Mouse (Mus musculus) midbrain, embryonic 13.5 days (tissue): Measurements from ENCODE around the gene Sestd1. TPM values are rescaled to one million over a fixed set of nuclear protein-coding genes. Genes with fewer than 3 reads are reported as not detected.

ENCODE experiments used
- ATAC-seq: fragments of 200-750 bp; cut with Nextera tagmentation; 2 replicates; pipeline ENCODE4 v1.8.0; 2017; ENCODE audit warnings: mild to moderate bottlenecking, moderate TSS enrichment, moderate library complexity
- H3K27ac ChIP-seq: fragments of 300-500 bp; sonication (generic); 2 replicates; pipeline ENCODE4 v1.5.1; 2015; ENCODE audit warnings: inconsistent platforms, mild to moderate bottlenecking, moderate library complexity
- H3K27me3 ChIP-seq: fragments of 300-500 bp; sonication (generic); 2 replicates; pipeline ENCODE4 v1.6.1; 2015; ENCODE audit warnings: mild to moderate bottlenecking, inconsistent platforms
- H3K36me3 ChIP-seq: fragments of 300-500 bp; sonication (generic); 2 replicates; pipeline ENCODE4 v1.6.1; 2015; ENCODE audit warnings: mild to moderate bottlenecking, inconsistent platforms
- H3K4me1 ChIP-seq: fragments of 300-500 bp; sonication (generic); replicated peaks from 2 replicates; pipeline ENCODE4 v1.6.1; 2015; ENCODE audit warnings: inconsistent platforms
- H3K4me2 ChIP-seq: fragments of 300-500 bp; sonication (generic); replicated peaks from 2 replicates; pipeline ENCODE4 v1.6.1; 2015; ENCODE audit warnings: moderate library complexity, mild to moderate bottlenecking, inconsistent platforms
- H3K4me3 ChIP-seq: fragments of 300-500 bp; sonication (generic); replicated peaks from 2 replicates; pipeline ENCODE4 v1.5.1; 2015; ENCODE audit warnings: mild to moderate bottlenecking, inconsistent platforms
- H3K9ac ChIP-seq: fragments of 300-500 bp; sonication (generic); replicated peaks from 2 replicates; pipeline ENCODE4 v1.6.1; 2015; ENCODE audit warnings: mild to moderate bottlenecking, inconsistent platforms
- H3K9me3 ChIP-seq: fragments of 300-500 bp; sonication (generic); 2 replicates; pipeline ENCODE4 v1.6.1; 2016; ENCODE audit warnings: mild to moderate bottlenecking, inconsistent platforms
- WGBS: fragments of 180-500 bp; shearing (Covaris S2); methylation state at CpG from one replicate; pipeline ENCODE4 v1.1.7; 2015; 5-methylcytosine and 5-hydroxymethylcytosine counted together
- polyA plus RNA-seq: library from polyadenylated mRNA; unstranded; fragments of >200 nt; fragmentation: Nextera tagmentation; extraction: Ambion mirVana; gene quantifications from 2 replicates; pipeline ENCODE4 v1.2.1, GENCODE M21; 2015

Gene Sestd1
- polyA plus RNA-seq, 1 experiment from 2014 or later: 28.2 TPM

DNA sequence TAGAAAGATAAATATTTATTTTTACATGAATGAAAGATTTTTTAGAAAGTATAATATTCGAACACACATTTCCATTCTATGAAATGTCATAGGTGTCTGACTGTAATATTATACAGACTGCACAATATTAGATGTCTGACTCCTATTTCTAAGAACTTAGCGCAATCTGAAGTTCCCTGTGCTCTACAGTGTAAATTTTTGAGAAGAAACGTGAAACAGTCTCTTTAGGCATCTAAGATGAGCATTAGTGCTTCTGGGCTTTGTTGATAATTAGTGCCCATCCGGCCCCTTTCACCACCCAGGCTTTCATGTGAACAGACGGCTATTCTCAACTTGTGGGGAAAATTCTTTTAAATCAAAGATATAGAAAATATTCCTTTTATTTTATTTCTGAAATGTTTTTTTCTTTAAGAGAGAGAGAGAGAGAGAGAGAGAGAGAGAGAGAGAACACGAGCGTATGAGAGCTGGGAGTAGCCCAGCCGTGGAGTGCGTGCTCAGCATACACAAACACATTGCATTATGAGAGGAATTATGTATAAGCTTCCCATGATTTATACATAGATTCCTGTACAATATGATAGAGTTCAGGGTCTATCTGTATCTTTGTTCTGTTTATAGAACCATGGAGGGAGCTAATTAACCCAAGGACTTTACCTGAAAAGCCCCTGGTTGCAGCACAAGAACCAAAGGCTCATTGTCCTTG lies 21.4 kb upstream of the Sestd1 start:
- Histone ChIP-seq H3K4me3 (no peak overlapping the region), H3K36me3 (no peaks in the 10 kb centered on the region), H3K4me2 (no peak overlapping the region), H3K9me3 (no peaks in the 10 kb centered on the region), H3K4me1 (peaks cover 5% of the 10 kb centered on the region; the same call in 1 of the 2 replicates), H3K27me3 (no peaks in the 10 kb centered on the region), H3K9ac (no peak overlapping the region), H3K27ac (peak overlapping the region; percentile 60; the same call in 1 of the 2 replicates)
- 56% methylated on average over 9 of the region's 9 CpGs for WGBS
- peak; percentile 93 for ATAC-seq

- Histone ChIP-seq H3K9me3 (no peaks in the 10 kb centered on the region), H3K27me3 (no peaks in the 10 kb centered on the region)
- WGBS: 72% methylated on average over 6 of the region's 6 CpGs
These were observed 9.3 kb upstream of the Sestd1 start for GRCm38 (mm10) chr2:77289701-77290100.

GRCm38 (mm10) chr2:77286755-77287154 lies 6.4 kb upstream of the Sestd1 start:
- WGBS: 66% methylated on average over 2 of the region's 2 CpGs
- H3K27me3 ChIP-seq: no peaks in the 10 kb centered on the region
- H3K9ac ChIP-seq: no peak overlapping the region
- H3K36me3 ChIP-seq: no peaks in the 10 kb centered on the region
- no peaks in the 10 kb centered on the region for H3K4me1 ChIP-seq
- no peak overlapping the region for H3K4me2 ChIP-seq
- H3K4me3 ChIP-seq: no peak overlapping the region
- no peak overlapping the region for H3K27ac ChIP-seq
- ATAC-seq: no peak
- no peaks in the 10 kb centered on the region for H3K9me3 ChIP-seq

More at GRCm38 (mm10) chr2:77289701-77290100, 9.3 kb upstream of the Sestd1 start:
- H3K4me2 ChIP-seq: no peak overlapping the region
- no peak overlapping the region for H3K9ac ChIP-seq
- no peak overlapping the region for H3K4me3 ChIP-seq
- no peaks in the 10 kb centered on the region for H3K4me1 ChIP-seq
- no peak overlapping the region for H3K27ac ChIP-seq
- H3K36me3 ChIP-seq: no peaks in the 10 kb centered on the region
- no peak for ATAC-seq

DNA sequence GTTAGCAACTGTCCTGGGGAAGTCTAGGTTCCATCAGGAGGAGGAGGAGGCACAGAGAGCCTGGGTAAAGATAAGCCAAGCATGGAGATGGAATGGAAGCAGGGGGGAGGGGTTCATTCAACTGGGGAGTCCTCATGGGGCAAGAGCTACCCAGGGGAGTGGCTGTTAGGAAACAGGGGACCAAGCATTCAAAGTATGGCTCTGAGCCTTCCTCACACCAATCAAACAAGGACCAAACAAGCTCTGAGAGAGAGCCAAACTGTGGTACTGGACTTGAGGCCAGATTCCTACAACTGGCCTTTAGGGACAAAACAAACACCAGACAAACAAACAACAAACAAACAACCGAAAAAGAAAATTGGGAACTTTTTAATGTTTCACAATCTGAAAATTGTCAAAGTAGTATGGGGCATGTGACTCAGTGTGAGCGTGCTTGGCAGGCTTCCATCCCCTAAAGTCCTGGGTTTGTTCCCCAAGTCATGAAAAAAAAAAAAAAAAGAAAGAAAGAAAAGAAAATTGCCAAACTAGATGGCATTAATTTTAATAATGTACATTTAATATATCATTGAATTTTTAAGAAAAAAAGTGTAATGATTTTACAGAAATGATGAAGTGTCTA lies 4.0 kb upstream of the Sestd1 start:
- Histone ChIP-seq H3K4me2 (no peak overlapping the region), H3K27me3 (no peaks in the 10 kb centered on the region), H3K4me3 (no peak overlapping the region), H3K9ac (no peak overlapping the region), H3K27ac (no peak overlapping the region), H3K36me3 (no peaks in the 10 kb centered on the region), H3K9me3 (no peaks in the 10 kb centered on the region), H3K4me1 (0 out of 2 replicates have a peak, but pooled peaks cover 4% of the 10 kb centered on the region)
- no peak for ATAC-seq
- 78% methylated on average over 2 of the region's 2 CpGs for whole genome bisulfite sequencing

GRCm38 (mm10) chr2:77279861-77280511 lies 406 bp downstream of the Sestd1 start:
- WGBS: 1% methylated on average over 53 of the region's 57 CpGs
- no peaks in the 10 kb centered on the region for H3K27me3 ChIP-seq
- peak overlapping the region; percentile 94 for H3K9ac ChIP-seq
- H3K27ac ChIP-seq: peak overlapping the region; percentile 89
- no peaks in the 10 kb centered on the region for H3K9me3 ChIP-seq
- ATAC-seq: peak; percentile 73
- no peaks in the 10 kb centered on the region for H3K36me3 ChIP-seq
- H3K4me1 ChIP-seq: peaks cover 36% of the 10 kb centered on the region
- H3K4me2 ChIP-seq: peak overlapping the region; percentile 69
- H3K4me3 ChIP-seq: peak overlapping the region; percentile 84

- H3K9ac ChIP-seq: no peak overlapping the region
- no peak for ATAC-seq
- no peak overlapping the region for H3K4me3 ChIP-seq
- H3K27ac ChIP-seq: no peak overlapping the region
- H3K4me1 ChIP-seq: peaks cover 57% of the 10 kb centered on the region
- no peaks in the 10 kb centered on the region for H3K27me3 ChIP-seq
- no peaks in the 10 kb centered on the region for H3K36me3 ChIP-seq
- H3K4me2 ChIP-seq: no peak overlapping the region
- 74% methylated on average over 4 of the region's 4 CpGs for WGBS
- no peaks in the 10 kb centered on the region for H3K9me3 ChIP-seq
These were observed 3.1 kb downstream of the Sestd1 start for GRCm38 (mm10) chr2:77277272-77277671.

DNA sequence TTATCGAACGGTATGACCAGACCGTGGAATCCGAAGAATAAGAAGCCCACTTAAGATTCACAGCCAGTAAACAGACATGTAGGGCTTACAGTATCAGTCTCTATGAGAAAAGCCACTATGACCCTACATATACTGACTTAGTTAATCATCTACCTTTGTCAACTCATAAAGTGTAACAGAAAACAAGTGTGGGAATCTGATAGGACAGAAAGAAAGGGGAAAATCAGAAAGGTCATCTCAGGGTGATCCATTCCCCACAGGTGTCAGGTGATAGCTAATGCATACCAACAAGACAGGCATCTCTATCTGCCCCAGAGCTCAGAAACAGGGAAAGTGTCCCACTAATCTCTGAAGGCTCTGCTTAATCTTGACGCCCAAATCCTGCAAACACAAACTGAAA lies 4.5 kb downstream of the Sestd1 start:
- H3K4me3 ChIP-seq: no peak overlapping the region
- no peak overlapping the region for H3K4me2 ChIP-seq
- 92% methylated on average over 5 of the region's 5 CpGs for WGBS
- H3K36me3 ChIP-seq: no peaks in the 10 kb centered on the region
- ATAC-seq: no peak
- no peaks in the 10 kb centered on the region for H3K27me3 ChIP-seq
- H3K9ac ChIP-seq: no peak overlapping the region
- H3K27ac ChIP-seq: no peak overlapping the region
- peaks cover 59% of the 10 kb centered on the region for H3K4me1 ChIP-seq
- H3K9me3 ChIP-seq: no peaks in the 10 kb centered on the region

DNA sequence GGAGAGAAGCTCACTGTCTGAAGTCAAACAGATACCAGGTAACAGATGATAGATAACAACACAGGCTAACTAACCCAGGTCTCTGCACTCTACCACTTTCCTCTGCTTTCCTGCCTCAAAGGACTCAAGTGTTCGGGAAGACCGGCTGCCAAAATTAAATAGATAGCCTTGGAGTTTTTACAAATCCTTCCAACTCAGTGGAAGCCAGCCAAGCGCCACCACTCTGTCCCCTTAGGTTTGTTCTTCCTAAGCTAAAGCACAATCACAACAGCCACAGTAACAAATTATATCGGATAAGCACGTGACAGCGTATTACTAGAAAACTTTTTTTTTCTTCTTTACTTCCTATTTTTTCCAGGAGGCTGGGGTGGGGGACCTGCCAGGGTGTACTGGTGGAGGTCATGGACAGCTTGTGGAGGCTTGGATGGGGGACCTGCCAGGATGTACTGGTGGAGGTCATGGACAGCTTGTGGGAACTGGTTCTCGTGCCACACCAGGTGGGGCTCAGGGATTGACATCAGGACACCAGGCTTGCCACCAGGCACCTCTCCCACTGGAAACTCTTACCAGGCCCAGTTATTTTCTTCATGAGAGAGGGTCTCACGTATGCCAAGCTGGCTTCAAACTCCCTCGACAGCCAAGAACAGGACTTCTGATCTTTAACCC lies 5.3 kb downstream of the Sestd1 start:
- Histone ChIP-seq H3K27ac (no peak overlapping the region), H3K9ac (no peak overlapping the region), H3K4me1 (peaks cover 59% of the 10 kb centered on the region), H3K36me3 (no peaks in the 10 kb centered on the region), H3K9me3 (no peaks in the 10 kb centered on the region), H3K4me3 (no peak overlapping the region), H3K27me3 (no peaks in the 10 kb centered on the region), H3K4me2 (no peak overlapping the region)
- ATAC-seq: no peak
- 91% methylated on average over 9 of the region's 9 CpGs for WGBS

- Histone ChIP-seq H3K9ac (no peak overlapping the region), H3K27ac (no peak overlapping the region), H3K9me3 (no peaks in the 10 kb centered on the region), H3K4me1 (peaks cover 60% of the 10 kb centered on the region), H3K4me2 (no peak overlapping the region), H3K27me3 (no peaks in the 10 kb centered on the region), H3K36me3 (no peaks in the 10 kb centered on the region), H3K4me3 (no peak overlapping the region)
- WGBS: 95% methylated on average over 2 of the region's 2 CpGs
- no peak for ATAC-seq
These were observed 7.4 kb downstream of the Sestd1 start for GRCm38 (mm10) chr2:77272953-77273352.

DNA sequence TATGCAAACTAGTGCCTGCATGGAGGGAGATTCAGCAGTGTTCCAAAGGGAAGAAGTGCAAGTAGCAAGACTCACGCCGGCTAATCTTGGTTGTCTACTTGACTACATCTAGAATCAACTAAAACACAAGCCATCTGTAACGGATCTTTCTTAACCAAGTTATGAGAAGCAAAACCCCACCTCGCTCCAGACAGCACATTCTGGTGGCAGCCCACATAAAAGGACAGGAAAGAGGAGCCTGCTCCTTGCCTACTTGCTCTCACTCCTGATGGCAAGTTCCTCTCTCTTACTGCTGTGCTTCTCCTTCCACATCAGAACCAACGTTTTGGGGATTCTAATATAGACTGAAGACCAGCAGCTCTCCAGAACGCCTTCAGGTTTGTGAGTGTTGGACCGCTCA lies 9.6 kb downstream of the Sestd1 start:
- H3K27me3 ChIP-seq: no peaks in the 10 kb centered on the region
- H3K4me2 ChIP-seq: no peak overlapping the region
- H3K36me3 ChIP-seq: no peaks in the 10 kb centered on the region
- 88% methylated on average over 7 of the region's 7 CpGs for WGBS
- no peak for ATAC-seq
- no peak overlapping the region for H3K9ac ChIP-seq
- no peak overlapping the region for H3K4me3 ChIP-seq
- peaks cover 50% of the 10 kb centered on the region for H3K4me1 ChIP-seq
- no peaks in the 10 kb centered on the region for H3K9me3 ChIP-seq
- H3K27ac ChIP-seq: no peak overlapping the region

GRCm38 (mm10) chr2:77270136-77270535 lies 10.3 kb downstream of the Sestd1 start:
- H3K9ac ChIP-seq: no peak overlapping the region
- H3K36me3 ChIP-seq: no peaks in the 10 kb centered on the region
- no peak overlapping the region for H3K4me3 ChIP-seq
- WGBS: 85% methylated on average over 1 of the region's 1 CpGs
- H3K4me2 ChIP-seq: no peak overlapping the region
- H3K27me3 ChIP-seq: no peaks in the 10 kb centered on the region
- no peaks in the 10 kb centered on the region for H3K9me3 ChIP-seq
- peaks cover 48% of the 10 kb centered on the region for H3K4me1 ChIP-seq
- H3K27ac ChIP-seq: no peak overlapping the region
- ATAC-seq: no peak
